ENCODE assay signal across 22 mouse cellular contexts in genomic region chr19:4451098-4451497, GRCm38 (mm10). TPM values are rescaled to one million over a fixed set of nuclear protein-coding genes. Genes with fewer than 3 reads are reported as not detected.
DNase-seq lines count a peak whose midpoint lies in the region; ATAC-seq and TF ChIP-seq lines count a peak whose summit lies in the region.
"Had no signal": no experiment of that assay in that cellular context is flagged by ENCODE, and none has a peak within 500 bp of the region (broad histone marks: within the 10 kb centered on the region; RNA-seq: fewer than 3 reads in every experiment).

No protein-coding gene starts in this region.

- H3K36me3 ChIP-seq in intestine, embryonic 14.5 days (ENCODE audit: control insufficient read depth, insufficient read depth, low read length) = no peaks in the 10 kb centered on the region
- no peaks in the 10 kb centered on the region for H3K36me3 ChIP-seq in intestine, embryonic 16.5 days (ENCODE audit: control insufficient read depth, insufficient read depth, low read length)
- H3K36me3 ChIP-seq in stomach, postnatal 0 days (ENCODE audit: control insufficient read depth, insufficient read depth, low read length) = no peaks in the 10 kb centered on the region
- H3K36me3 ChIP-seq: G1E had no signal

- no peak for TF ChIP-seq EP300 in stomach, postnatal 0 days (optimal IDR thresholded peaks at IDR 0.05)

- no peak overlapping the region for H3K27ac ChIP-seq in intestine, embryonic 14.5 days (ENCODE audit: low read depth)
- no peak overlapping the region for H3K27ac ChIP-seq in intestine, embryonic 16.5 days (ENCODE audit: low read length)
- peak overlapping the region; percentile 56 for H3K27ac ChIP-seq in stomach, postnatal 0 days (replicated peaks)

- ATAC-seq in intestine, embryonic 14.5 days (replicated peaks; ENCODE audit: low FRiP score, low TSS enrichment, low read depth) = peak; percentile 32; the same call in 1 of the 2 replicates
- no peak for ATAC-seq in intestine, embryonic 16.5 days
- peak; percentile 89 for ATAC-seq in stomach, postnatal 0 days (ENCODE audit: low FRiP score, low TSS enrichment)
- no peak for ATAC-seq in cerebellum, adult (ENCODE audit: insufficient number of reproducible peaks, low FRiP score, low TSS enrichment)
- ATAC-seq: activated CD4-positive, CD25-positive, alpha-beta regulatory T cell, adult 4 months; CD4-positive, CD25-positive, alpha-beta regulatory T cell, adult 4 months; Patski had no signal

- TF ChIP-seq CTCF in stomach, postnatal 0 days (IDR thresholded peaks at IDR 0.05; ENCODE audit: low read depth) = no peak

- no peaks in the 10 kb centered on the region for H3K9me3 ChIP-seq in intestine, embryonic 14.5 days (ENCODE audit: control insufficient read depth, low read length)
- no peaks in the 10 kb centered on the region for H3K9me3 ChIP-seq in intestine, embryonic 16.5 days (ENCODE audit: control insufficient read depth, low read length)
- H3K9me3 ChIP-seq in stomach, postnatal 0 days (ENCODE audit: control insufficient read depth, low read length) = no peaks in the 10 kb centered on the region
- H3K9me3 ChIP-seq: G1E had no signal

- no peak overlapping the region for H3K4me3 ChIP-seq in intestine, embryonic 14.5 days (ENCODE audit: low read depth, low read length)
- no peak overlapping the region for H3K4me3 ChIP-seq in intestine, embryonic 16.5 days (ENCODE audit: low read length)
- no peak overlapping the region for H3K4me3 ChIP-seq in stomach, postnatal 0 days (ENCODE audit: low read depth, low read length)

- no peak for DNase-seq in intestine, embryonic 14.5 days (ENCODE audit: low spot score)
- peak; percentile 74 for DNase-seq in stomach, postnatal 0 days (ENCODE audit: low spot score)
- DNase-seq: adrenal gland, adult 2 months; adrenal gland, adult 8-10 months; adrenal gland, postnatal 10 days; adrenal gland, postnatal 14 days; adrenal gland, postnatal 25 days; adrenal gland, postnatal 36 days; B cell, adult 2 months; cerebellum, adult 11 months; cerebellum, adult 11-12 months; cerebellum, adult 18-20 months; cerebellum, adult 2 months had no signal

- H3K9ac ChIP-seq in intestine, embryonic 14.5 days (ENCODE audit: low read length) = no peak overlapping the region
- H3K9ac ChIP-seq in intestine, embryonic 16.5 days (ENCODE audit: low read depth, low read length) = no peak overlapping the region
- no peak overlapping the region for H3K9ac ChIP-seq in stomach, postnatal 0 days (ENCODE audit: low read length)

- WGBS in intestine, embryonic 14.5 days = 60% methylated on average over 8 of the region's 8 CpGs
- 58% methylated on average over 8 of the region's 8 CpGs for WGBS in intestine, embryonic 16.5 days
- 46% methylated on average over 8 of the region's 8 CpGs for WGBS in stomach, postnatal 0 days

- no peak overlapping the region for H3K4me2 ChIP-seq in intestine, embryonic 14.5 days (ENCODE audit: low read length)
- no peak overlapping the region for H3K4me2 ChIP-seq in intestine, embryonic 16.5 days (ENCODE audit: low read depth, low read length)
- H3K4me2 ChIP-seq in stomach, postnatal 0 days (replicated peaks; ENCODE audit: low read depth) = no peak overlapping the region

- no peaks in the 10 kb centered on the region for H3K4me1 ChIP-seq in intestine, embryonic 14.5 days (replicated peaks; ENCODE audit: control insufficient read depth, insufficient read depth, low read length)
- no peaks in the 10 kb centered on the region for H3K4me1 ChIP-seq in intestine, embryonic 16.5 days (ENCODE audit: control insufficient read depth, insufficient read depth, low read length)
- no peaks in the 10 kb centered on the region for H3K4me1 ChIP-seq in stomach, postnatal 0 days (replicated peaks; ENCODE audit: control insufficient read depth, insufficient read depth)

- H3K27me3 ChIP-seq in intestine, embryonic 14.5 days (replicated peaks; ENCODE audit: control insufficient read depth, insufficient read depth, low read length) = no peaks in the 10 kb centered on the region
- H3K27me3 ChIP-seq in intestine, embryonic 16.5 days (replicated peaks; ENCODE audit: control insufficient read depth, insufficient read depth, low read length) = no peaks in the 10 kb centered on the region
- no peaks in the 10 kb centered on the region for H3K27me3 ChIP-seq in stomach, postnatal 0 days (ENCODE audit: control insufficient read depth, insufficient read depth, low read length)
- H3K27me3 ChIP-seq: CH12.LX, Patski had no signal

RNA-seq across cellular contexts. Expression of gene Rhod, which starts 11.9 kb away (rescaled TPM):
- polyA plus RNA-seq in intestine, embryonic 14.5 days (2014; fragmentation: Nextera tagmentation; extraction: Ambion mirVana) = 22.1 and 30.9 TPM in 2 replicates
- 24.1 and 28.2 TPM in 2 replicates for polyA plus RNA-seq in intestine, embryonic 16.5 days (2015; fragmentation: Nextera tagmentation; extraction: Ambion mirVana)
- 45.5 and 48.0 TPM in 2 replicates for polyA plus RNA-seq in stomach, postnatal 0 days (2015; fragmentation: Nextera tagmentation; extraction: Ambion mirVana)

RNA-seq across cellular contexts. Expression of gene Syt12, which starts 26.1 kb away (rescaled TPM):
- polyA plus RNA-seq in intestine, embryonic 14.5 days (2014; fragmentation: Nextera tagmentation; extraction: Ambion mirVana) = 0.27 and 0.47 TPM in 2 replicates
- 0.34 and 0.36 TPM in 2 replicates for polyA plus RNA-seq in intestine, embryonic 16.5 days (2015; fragmentation: Nextera tagmentation; extraction: Ambion mirVana)
- 1.9 and 2.5 TPM in 2 replicates for polyA plus RNA-seq in stomach, postnatal 0 days (2015; fragmentation: Nextera tagmentation; extraction: Ambion mirVana)
- polyA plus RNA-seq: CD4-positive, CD25-positive, alpha-beta regulatory T cell, adult 4 months; G1E had no signal

RNA-seq across cellular contexts. Expression of gene 2010003K11Rik, which starts 47.3 kb away (rescaled TPM):
- not detected in 2 replicates for polyA plus RNA-seq in intestine, embryonic 14.5 days (2014; fragmentation: Nextera tagmentation; extraction: Ambion mirVana)
- 21.6 and 35.7 TPM in 2 replicates for polyA plus RNA-seq in intestine, embryonic 16.5 days (2015; fragmentation: Nextera tagmentation; extraction: Ambion mirVana)
- 0.74 and 1.5 TPM in 2 replicates for polyA plus RNA-seq in stomach, postnatal 0 days (2015; fragmentation: Nextera tagmentation; extraction: Ambion mirVana)
- polyA plus RNA-seq: activated CD4-positive, CD25-positive, alpha-beta regulatory T cell, adult 4 months; brain, embryonic 14.5 days; C2C12; CD4-positive, CD25-positive, alpha-beta regulatory T cell, adult 4 months; cerebellum, adult 2 months; G1E had no signal

RNA-seq across cellular contexts. Expression of gene Kdm2a, which starts 53.0 kb away (rescaled TPM):
- 51.7 and 56.7 TPM in 2 replicates for polyA plus RNA-seq in intestine, embryonic 14.5 days (2014; fragmentation: Nextera tagmentation; extraction: Ambion mirVana)
- 31.4 and 34.8 TPM in 2 replicates for polyA plus RNA-seq in intestine, embryonic 16.5 days (2015; fragmentation: Nextera tagmentation; extraction: Ambion mirVana)
- polyA plus RNA-seq in stomach, postnatal 0 days (2015; fragmentation: Nextera tagmentation; extraction: Ambion mirVana) = 12.9 and 15.0 TPM in 2 replicates

RNA-seq across cellular contexts. Expression of gene Pcx, which starts 59.2 kb away (rescaled TPM):
- polyA plus RNA-seq in intestine, embryonic 14.5 days (2014; fragmentation: Nextera tagmentation; extraction: Ambion mirVana) = 8.5 and 9.7 TPM in 2 replicates
- polyA plus RNA-seq in intestine, embryonic 16.5 days (2015; fragmentation: Nextera tagmentation; extraction: Ambion mirVana) = 16.6 and 17.7 TPM in 2 replicates
- 28.9 and 33.9 TPM in 2 replicates for polyA plus RNA-seq in stomach, postnatal 0 days (2015; fragmentation: Nextera tagmentation; extraction: Ambion mirVana)

Comparison
In these comparisons a context has a peak if more than half of its experiments do, and no peak if none do; other contexts are left out.
1. ATAC-seq: peak in intestine, embryonic 14.5 days (single experiment) and stomach, postnatal 0 days (single experiment); none in intestine, embryonic 16.5 days (single experiment) and cerebellum, adult (single experiment).